Mouse (Mus musculus) heart, adult 2 months (tissue): ENCODE data around the gene Arl6.

Source experiments
- CTCF ChIP-seq: fragments of 200-600 bp; IDR thresholded peaks from 2 replicates; pipeline ENCODE4 v1.8.1; 2022; ENCODE audit warnings: antibody characterized with exemption, mild to moderate bottlenecking, moderate library complexity
- EP300 ChIP-seq: fragments of 200-500 bp; IDR thresholded peaks from 2 replicates; pipeline ENCODE4 v1.6.1; 2011; ENCODE audit warnings: low read depth, low read length, control low read depth; ENCODE audit not compliant: insufficient read depth

DNA sequence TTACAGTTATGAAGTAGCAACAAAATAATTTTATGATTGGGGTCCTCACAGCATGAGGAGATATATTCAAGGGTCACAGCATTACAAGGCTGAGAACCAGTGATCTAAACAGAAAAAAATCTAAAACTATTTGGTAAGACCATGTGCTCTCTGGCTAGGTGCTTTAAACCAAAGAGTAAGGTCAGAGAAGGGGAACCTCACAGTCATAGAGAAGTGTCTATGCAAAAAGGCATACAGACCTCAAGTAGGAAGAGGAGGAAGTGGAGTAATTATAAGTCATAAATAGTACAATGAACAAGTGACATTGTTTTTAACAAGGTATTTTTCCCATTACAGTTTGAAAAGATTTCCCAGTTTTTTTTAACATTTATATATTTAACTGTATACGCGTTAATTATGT lies 17.6 kb downstream of the Arl6 start:
- no peak for TF ChIP-seq CTCF
- TF ChIP-seq EP300 = no peak
